Mouse (Mus musculus) bone marrow macrophage, adult 2 months (primary cell): ENCODE results near the gene Gm42417.

ENCODE experiments used
- CTCF ChIP-seq: IDR thresholded peaks from 2 replicates; pipeline ENCODE4 v1.5.1; 2012; ENCODE audit warnings: low read depth, mild to moderate bottlenecking, low read length, moderate library complexity
- POLR2A ChIP-seq: IDR thresholded peaks from 2 replicates; pipeline ENCODE4 v1.6.1; 2012; ENCODE audit warnings: mild to moderate bottlenecking, low read depth, low read length, borderline replicate concordance

DNA sequence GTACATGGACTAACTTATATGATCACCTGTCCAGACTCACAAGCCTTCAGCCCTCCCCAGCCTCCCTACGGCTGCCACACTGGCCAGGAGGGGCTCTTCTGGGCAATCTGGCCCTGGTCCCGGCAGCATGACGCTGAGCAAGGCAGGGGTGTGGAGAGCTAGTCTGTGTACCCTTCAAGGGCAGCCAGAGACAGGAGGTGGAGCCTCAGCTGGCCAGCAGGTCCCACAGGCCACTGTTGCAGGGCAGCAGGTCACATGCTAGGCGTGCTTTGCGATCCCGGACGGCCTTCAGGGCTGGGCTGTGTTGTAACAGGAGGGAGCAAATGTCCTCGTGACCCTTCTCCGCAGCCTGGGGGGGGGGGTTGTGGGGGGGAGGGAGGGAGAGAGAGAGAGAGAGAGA lies at the start of gene Gm42417:
- TF ChIP-seq POLR2A (no peak), CTCF (no peak)
